Mouse (Mus musculus) heart, postnatal 10 days (tissue): ENCODE measurements at regions not wholly inside any gene's neighbourhood (a gene's known extent, or its start where the extent isn't known, plus 50 kb on each side); places are given as distances from the start of the nearest gene placed in this dataset.
"Not testable (repeated sequence)": the region's sequence is repeated elsewhere in the genome, so short reads cannot be mapped to it uniquely, and the experiment has no call there.

Experiments
- DNase-seq, 2 experiments: peaks; one replicate each; pipeline ENCODE4 v3.0.0; 2021
- intact Hi-C: fragments of 180-260 bp; cut with DNase I; formaldehyde crosslinking; loops from one replicate; pipeline ENCODE4 v1.15.1; 2025

GRCm38 (mm10) chr10:62055408-62055807 is 76.5 kb upstream of the Col13a1 start:
- intact Hi-C loops, result loop anchor here (1.0 to 5.0 kb wide), 2 partner anchors 47 to 218 kb away; no protein-coding TSS in a partner anchor
- peak; percentile 43 to 71 for DNase-seq

- intact Hi-C loops, result loop anchor here (5.0 kb wide), 1 partner anchor 133 kb away; no protein-coding TSS in a partner anchor
- peak; percentile 77 to 83 for DNase-seq
These were observed 70.9 kb upstream of the Col13a1 start for GRCm38 (mm10) chr10:62049782-62050192.

DNA sequence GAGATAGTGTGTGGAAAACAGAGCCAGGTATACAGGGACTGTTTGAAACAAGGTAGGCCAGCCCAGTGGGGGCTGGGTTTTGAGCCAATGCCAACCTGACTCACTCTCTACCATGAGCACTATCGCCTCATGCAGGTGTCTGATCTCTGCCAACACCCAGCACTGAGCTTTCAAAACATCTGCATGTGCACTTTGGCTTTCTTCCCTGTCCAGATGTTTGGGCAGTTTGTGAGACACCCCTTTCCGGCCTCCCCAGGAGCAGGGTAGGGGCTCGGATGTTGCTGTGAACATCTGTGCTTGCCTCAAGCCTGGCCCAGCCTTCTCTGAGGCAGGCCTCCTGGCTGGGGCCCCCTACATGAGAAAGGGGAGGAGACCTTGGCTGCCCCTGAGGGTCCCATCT is 65.5 kb upstream of the Col13a1 start:
- intact Hi-C loops, result no loop called here
- DNase-seq, result no peak

- intact Hi-C loops, result no loop called here
- no peak for DNase-seq
These were observed 61.0 kb upstream of the Col13a1 start for GRCm38 (mm10) chr10:62039915-62040314.

GRCm38 (mm10) chr10:62038656-62039055 is 59.7 kb upstream of the Col13a1 start:
- peak in 1 of 2 experiments; percentile 15 for DNase-seq

GRCm38 (mm10) chr10:62037402-62038199 is 58.7 kb upstream of the Col13a1 start:
- DNase-seq, result no peak
- intact Hi-C loops, result no loop called here

More at GRCm38 (mm10) chr10:62038656-62039055, 59.7 kb upstream of the Col13a1 start:
- intact Hi-C loops, result no loop called here

GRCm38 (mm10) chr10:62036815-62037214 is 57.9 kb upstream of the Col13a1 start:
- intact Hi-C loops, result no loop called here
- no peak for DNase-seq

GRCm38 (mm10) chr10:62034291-62034690 is 55.4 kb upstream of the Col13a1 start:
- no peak for DNase-seq
- intact Hi-C loops, result no loop called here

GRCm38 (mm10) chr10:62033748-62034147 is 54.8 kb upstream of the Col13a1 start:
- intact Hi-C loops, result no loop called here
- DNase-seq, result peak; percentile 68 to 69

DNA sequence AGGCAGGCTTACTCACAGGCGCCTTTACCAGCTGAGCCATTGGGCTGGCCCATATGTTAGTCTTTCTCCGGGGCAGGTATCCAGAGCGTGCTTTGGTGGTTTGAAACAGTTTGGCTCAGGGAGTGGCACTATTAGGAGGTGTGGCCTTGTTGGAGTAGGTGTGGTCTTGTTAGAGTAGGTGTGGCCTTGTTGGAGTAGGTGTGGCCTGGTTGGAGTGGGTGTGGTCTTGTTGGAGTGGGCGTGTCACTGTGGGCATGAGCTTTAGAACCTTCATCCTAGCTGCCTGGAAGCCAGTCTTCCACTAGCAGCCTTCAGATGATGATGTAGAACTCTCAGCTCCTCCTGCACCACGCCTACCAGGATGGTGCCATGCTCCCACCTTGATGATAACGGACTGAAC is 53.1 kb upstream of the Col13a1 start:
- intact Hi-C loops, DNase-seq: not testable (repeated sequence)

DNA sequence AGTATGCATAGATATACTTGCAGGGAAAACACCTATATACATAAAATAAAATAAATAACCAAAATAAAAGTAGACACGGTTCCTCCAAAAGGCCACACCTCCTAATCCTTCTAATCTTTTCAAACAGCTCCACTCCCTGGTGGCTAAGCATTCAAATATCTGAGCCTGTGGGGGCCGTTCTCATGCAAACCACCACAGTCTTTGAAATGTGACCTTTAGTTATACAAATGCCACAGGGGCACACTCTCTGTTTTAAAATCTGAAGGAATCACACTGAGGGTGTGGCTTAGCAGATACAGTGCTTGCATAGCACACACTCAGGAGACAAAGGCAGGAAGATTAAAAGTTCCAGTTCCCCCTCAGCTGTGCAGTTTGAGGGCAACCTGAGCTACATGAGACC is 50.4 kb upstream of the Col13a1 start:
- intact Hi-C loops, result no loop called here
- DNase-seq, result no peak
